Mouse (Mus musculus) kidney, postnatal 0 days (tissue): ENCODE measurements around the gene Ptprg. TPM values are rescaled to one million over a fixed set of nuclear protein-coding genes. Genes with fewer than 3 reads are reported as not detected.
A peak's percentile ranks its signal among the peaks of the same experiment; 100 is the strongest.
"Not testable (repeated sequence)": the region's sequence is repeated elsewhere in the genome, so short reads cannot be mapped to it uniquely, and the experiment has no call there.

Experiments used
- ATAC-seq: fragments of 200-750 bp; cut with Nextera tagmentation; replicated peaks from 2 replicates; pipeline ENCODE4 v1.8.0; 2017; ENCODE audit warnings: low read depth, moderate number of reproducible peaks, moderate TSS enrichment, moderate library complexity; ENCODE audit not compliant: low FRiP score
- DNase-seq: peaks from one replicate; pipeline ENCODE4 v3.0.0-alpha.2; 2016; ENCODE audit warnings: low spot score
- H3K27ac ChIP-seq: fragments of 300-500 bp; sonication (generic); 2 replicates; pipeline ENCODE4 v1.5.1; 2014; ENCODE audit warnings: mild to moderate bottlenecking
- H3K27me3 ChIP-seq: fragments of 300-500 bp; sonication (generic); 2 replicates; pipeline ENCODE4 v1.6.1; 2014; ENCODE audit warnings: low read length, mixed read lengths; ENCODE audit not compliant: insufficient read depth
- H3K36me3 ChIP-seq: fragments of 300-500 bp; sonication (generic); 2 replicates; pipeline ENCODE4 v1.6.1; 2014; ENCODE audit warnings: low read length, mixed read lengths; ENCODE audit not compliant: insufficient read depth
- H3K4me1 ChIP-seq: fragments of 300-500 bp; sonication (generic); replicated peaks from 2 replicates; pipeline ENCODE4 v1.6.1; 2014; ENCODE audit warnings: antibody characterized with exemption, low read length, mixed read lengths; ENCODE audit not compliant: insufficient read depth
- H3K4me2 ChIP-seq: fragments of 300-500 bp; sonication (generic); 2 replicates; pipeline ENCODE4 v1.6.1; 2014; ENCODE audit warnings: mild to moderate bottlenecking, low read length, moderate library complexity, mixed read lengths
- H3K4me3 ChIP-seq: fragments of 300-500 bp; sonication (generic); replicated peaks from 2 replicates; pipeline ENCODE4 v1.5.1; 2014; ENCODE audit warnings: low read depth, low read length
- H3K9ac ChIP-seq: fragments of 300-500 bp; sonication (generic); 2 replicates; pipeline ENCODE4 v1.6.1; 2014; ENCODE audit warnings: low read depth, low read length
- H3K9me3 ChIP-seq: fragments of 300-500 bp; sonication (generic); replicated peaks from 2 replicates; pipeline ENCODE4 v1.6.1; 2016; ENCODE audit warnings: low read length, inconsistent platforms, mixed read lengths
- CTCF ChIP-seq: IDR thresholded peaks from 2 replicates; pipeline ENCODE4 v1.5.1; 2016; ENCODE audit warnings: antibody characterized with exemption, low read depth, mild to moderate bottlenecking, moderate library complexity
- WGBS: fragments of 180-500 bp; shearing (Covaris S2); extraction: QIAGEN DNeasy Blood & Tissue Kit; methylation state at CpG from one replicate; pipeline ENCODE4 v1.1.7; 2014; 5-methylcytosine and 5-hydroxymethylcytosine counted together
- polyA plus RNA-seq: library from polyadenylated mRNA; unstranded; fragments of >200 nt; fragmentation: Nextera tagmentation; extraction: Ambion mirVana; gene quantifications from 2 replicates; pipeline ENCODE4 v1.2.1, GENCODE M21; 2015

Ptprg gene
- polyA plus RNA-seq, 1 experiment from 2014 or later: 23.5 TPM

DNA sequence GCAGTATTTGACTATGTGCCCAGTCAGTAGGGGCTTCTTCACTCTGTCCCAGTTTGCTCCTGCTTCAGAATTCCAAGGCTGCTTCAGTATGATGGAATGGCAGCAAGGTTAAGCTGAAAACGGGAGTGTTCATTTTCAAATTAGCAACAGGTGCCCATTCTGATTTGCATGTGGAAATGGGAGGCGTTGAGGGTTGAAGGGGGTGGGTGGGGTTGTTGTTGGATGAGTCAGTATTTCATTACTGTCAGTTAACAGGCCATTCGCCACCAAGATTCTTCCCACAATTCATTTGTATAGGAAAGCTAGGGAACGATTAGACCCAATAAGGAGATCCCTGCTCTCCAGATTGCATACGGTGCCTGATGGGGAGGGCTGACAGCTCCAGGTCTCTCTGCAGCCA, 668.2 kb downstream of the Ptprg start:
- Histone ChIP-seq H3K4me1 (no peaks in the 10 kb centered on the region), H3K27me3 (no peaks in the 10 kb centered on the region), H3K9me3 (no peaks in the 10 kb centered on the region), H3K36me3 (peaks cover 24% of the 10 kb centered on the region; the same call in 1 of the 2 replicates), H3K4me2 (no peak overlapping the region), H3K4me3 (no peak overlapping the region), H3K27ac (no peak overlapping the region), H3K9ac (no peak overlapping the region)
- DNase-seq (no peak), ATAC-seq (no peak)
- TF ChIP-seq CTCF: no peak
- 75% methylated on average over 5 of the region's 5 CpGs for WGBS

DNA sequence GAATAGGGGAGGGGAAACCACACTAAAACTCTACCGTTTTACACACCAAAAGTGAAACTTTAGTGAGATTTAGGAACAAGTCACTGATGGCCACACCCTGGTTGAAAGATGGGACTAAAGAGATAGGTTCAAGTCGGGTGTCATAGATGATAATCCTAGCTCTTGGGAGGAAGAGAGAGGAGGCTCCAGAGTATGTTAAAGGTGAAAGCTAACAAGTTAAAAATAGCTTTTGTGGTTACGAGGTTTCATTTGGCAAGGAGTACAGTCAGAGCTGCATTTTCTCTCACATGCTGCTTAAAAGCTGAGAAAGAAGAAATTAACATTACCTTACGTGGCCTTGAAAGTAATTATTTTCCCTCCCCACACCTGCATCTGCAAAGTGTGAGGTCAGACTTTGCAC, 690.4 kb downstream of the Ptprg start:
- Histone ChIP-seq H3K9ac (no peak overlapping the region), H3K27ac (no peak overlapping the region), H3K27me3 (no peaks in the 10 kb centered on the region), H3K4me3 (no peak overlapping the region), H3K4me2 (no peak overlapping the region), H3K4me1 (no peaks in the 10 kb centered on the region), H3K36me3 (no peaks in the 10 kb centered on the region), H3K9me3 (no peaks in the 10 kb centered on the region)
- 71% methylated on average over 4 of the region's 4 CpGs for WGBS
- DNase-seq (no peak), ATAC-seq (no peak)
- TF ChIP-seq CTCF: no peak

DNA sequence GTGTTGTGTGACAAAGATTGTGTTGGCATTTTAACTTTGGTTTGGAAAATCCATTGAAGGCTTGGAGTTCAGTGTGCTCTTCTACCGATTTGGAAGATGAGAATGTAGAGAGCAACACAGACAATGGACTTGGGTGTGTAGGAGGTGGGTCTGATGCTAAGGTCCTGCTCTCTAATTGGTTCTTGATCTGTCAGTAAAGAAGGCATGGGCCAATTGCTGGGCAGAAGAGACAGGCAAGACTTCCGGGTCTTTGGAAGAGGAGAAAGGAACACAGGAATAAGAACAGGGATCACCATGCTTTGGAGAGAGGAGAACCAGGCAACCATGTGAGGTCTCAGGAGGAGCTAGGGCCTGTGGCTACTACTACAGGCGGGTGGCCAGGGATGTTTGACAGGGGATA, 722.7 kb downstream of the Ptprg start:
- H3K9ac ChIP-seq: no peak overlapping the region
- no peaks in the 10 kb centered on the region for H3K4me1 ChIP-seq
- DNase-seq (no peak), ATAC-seq (no peak)
- no peak overlapping the region for H3K4me3 ChIP-seq
- no peak for TF ChIP-seq CTCF
- 71% methylated on average over 3 of the region's 3 CpGs for WGBS
- no peaks in the 10 kb centered on the region for H3K36me3 ChIP-seq
- H3K4me2 ChIP-seq: no peak overlapping the region
- no peaks in the 10 kb centered on the region for H3K9me3 ChIP-seq
- no peak overlapping the region for H3K27ac ChIP-seq
- H3K27me3 ChIP-seq: no peaks in the 10 kb centered on the region

DNA sequence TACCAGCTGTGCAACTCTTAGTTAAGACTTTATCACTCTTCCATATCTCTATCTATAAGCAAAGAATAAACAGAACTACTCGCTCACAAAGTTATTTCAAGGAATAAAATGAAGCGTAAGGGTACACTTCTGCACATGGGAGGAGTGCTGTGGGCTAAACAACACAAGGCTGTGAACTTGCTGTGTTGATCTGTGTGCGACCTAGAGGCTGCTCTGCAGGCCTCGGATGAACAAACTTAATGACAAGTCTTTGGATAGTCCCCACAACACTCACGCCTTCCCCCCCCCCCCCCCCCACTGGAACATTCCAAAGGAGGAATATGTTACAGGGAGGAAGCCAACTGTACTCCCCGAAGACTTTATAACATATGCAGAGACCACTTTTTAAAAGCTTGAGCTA, 730.3 kb downstream of the Ptprg start, which contains the start of gene Gm49355:
Gene Gm49355, plus strand, starts transcription at position 336 of the 400 bp plus-strand sequence.
- Histone ChIP-seq H3K4me3 (peak within 1 kb of the TSS; percentile 71), H3K36me3 (no peaks in the 10 kb centered on the region), H3K4me1 (no peaks in the 10 kb centered on the region), H3K9ac (peak within 1 kb of the TSS; percentile 94), H3K4me2 (peak within 1 kb of the TSS; percentile 79), H3K9me3 (no peaks in the 10 kb centered on the region), H3K27ac (peak within 1 kb of the TSS; percentile 99), H3K27me3 (no peaks in the 10 kb centered on the region)
- no peak for TF ChIP-seq CTCF
- DNase-seq (no peak), ATAC-seq (no peak; the same call in 1 of the 2 replicates)
- WGBS: 80% methylated on average over 6 of the region's 6 CpGs

DNA sequence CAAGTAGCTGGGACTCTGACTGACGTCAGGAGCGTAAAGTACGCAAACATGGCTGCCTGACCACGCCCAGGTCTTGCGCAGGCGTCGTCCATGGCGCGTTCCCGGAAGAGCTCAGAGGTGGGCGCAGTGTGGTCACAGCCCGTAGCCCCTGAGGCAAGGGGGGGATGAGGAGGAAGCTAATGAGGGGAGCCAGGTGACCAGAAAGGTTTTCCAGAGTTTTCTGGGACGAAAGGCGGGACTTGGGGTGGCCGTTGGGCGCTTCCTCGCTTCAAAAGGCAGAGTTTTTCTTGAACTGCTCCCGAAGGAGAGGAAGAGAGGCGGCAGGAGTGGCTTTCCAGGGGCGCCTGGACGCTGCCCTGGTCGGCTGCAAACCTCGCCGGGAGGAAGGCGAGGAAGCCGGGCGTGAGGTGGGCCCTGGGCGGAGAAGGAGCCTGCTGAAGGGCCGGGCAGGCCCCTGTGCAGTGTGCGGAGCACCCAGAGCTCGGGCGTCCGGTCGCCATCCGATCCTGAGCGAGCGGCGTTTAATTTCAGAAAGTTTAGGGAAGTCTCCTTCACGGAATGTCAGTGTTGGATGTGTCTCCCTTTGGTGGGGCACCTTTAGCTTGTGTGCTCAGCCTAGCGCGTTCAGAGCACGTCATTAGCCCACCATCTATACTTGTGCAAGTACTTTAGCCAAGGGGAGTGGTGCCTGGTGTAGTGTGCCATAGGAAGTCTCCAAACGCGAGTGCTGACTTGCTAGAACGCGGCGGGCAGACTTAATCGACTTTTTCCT, 731.0 kb downstream of the Ptprg start, which contains the start of gene 3830406C13Rik:
Gene 3830406C13Rik, plus strand, starts transcription at position 33 of the 772 bp plus-strand sequence.
- WGBS: under 1% methylated on average over 48 of the region's 48 CpGs
- peak within 1 kb of the TSS; percentile 99 for H3K27ac ChIP-seq
- DNase-seq (peak; percentile 94), ATAC-seq (peak; percentile 98)
- no peak for TF ChIP-seq CTCF
- peak within 1 kb of the TSS; percentile 94 for H3K9ac ChIP-seq
- peak within 1 kb of the TSS; percentile 71 for H3K4me3 ChIP-seq
- peak within 1 kb of the TSS; percentile 79 for H3K4me2 ChIP-seq
- no peaks in the 10 kb centered on the region for H3K4me1 ChIP-seq
- H3K27me3 ChIP-seq: no peaks in the 10 kb centered on the region
- no peaks in the 10 kb centered on the region for H3K36me3 ChIP-seq
- no peaks in the 10 kb centered on the region for H3K9me3 ChIP-seq

DNA sequence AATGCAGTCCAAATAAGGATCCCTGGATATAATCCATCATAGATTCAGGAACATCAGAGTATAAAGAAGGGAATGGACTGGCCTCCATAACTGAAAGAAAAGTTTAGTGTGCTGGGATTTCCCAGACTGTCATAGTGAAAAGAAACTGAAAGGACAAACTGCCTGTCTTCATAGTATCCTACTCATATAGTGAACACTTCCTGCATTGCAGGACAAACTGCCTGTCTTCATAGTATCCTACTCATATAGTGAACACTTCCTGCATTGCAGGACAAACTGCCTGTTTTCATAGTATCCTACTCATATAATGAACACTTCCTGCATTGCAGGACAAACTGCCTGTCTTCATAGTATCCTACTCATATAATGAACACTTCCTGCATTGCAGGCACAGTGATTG, 736.4 kb downstream of the Ptprg start:
- H3K4me3 ChIP-seq, H3K4me1 ChIP-seq, H3K27me3 ChIP-seq, DNase-seq, H3K9ac ChIP-seq, ATAC-seq, H3K27ac ChIP-seq, H3K9me3 ChIP-seq, H3K4me2 ChIP-seq, H3K36me3 ChIP-seq: not testable (repeated sequence)

Other genes starting within 250 kb of the Ptprg start
- 1.7 and 2.1 TPM in 2 replicates for gene Gm3839, start 196.8 kb upstream of the Ptprg start, polyA plus RNA-seq